Mouse (Mus musculus) spleen, adult 2 months (tissue): ENCODE data around the gene Tomm40.

Source experiments
- CTCF ChIP-seq: fragments of 200-500 bp; IDR thresholded peaks from 2 replicates; pipeline ENCODE4 v1.5.1; 2011; ENCODE audit warnings: mild to moderate bottlenecking, inconsistent platforms; ENCODE audit not compliant: insufficient read depth, insufficient read length, insufficient replicate concordance; ENCODE audit errors: extremely low read depth
- POLR2A ChIP-seq: fragments of 200-500 bp; IDR thresholded peaks from 2 replicates; pipeline ENCODE4 v1.6.1; 2011; ENCODE audit warnings: low read depth, low read length, inconsistent platforms

DNA sequence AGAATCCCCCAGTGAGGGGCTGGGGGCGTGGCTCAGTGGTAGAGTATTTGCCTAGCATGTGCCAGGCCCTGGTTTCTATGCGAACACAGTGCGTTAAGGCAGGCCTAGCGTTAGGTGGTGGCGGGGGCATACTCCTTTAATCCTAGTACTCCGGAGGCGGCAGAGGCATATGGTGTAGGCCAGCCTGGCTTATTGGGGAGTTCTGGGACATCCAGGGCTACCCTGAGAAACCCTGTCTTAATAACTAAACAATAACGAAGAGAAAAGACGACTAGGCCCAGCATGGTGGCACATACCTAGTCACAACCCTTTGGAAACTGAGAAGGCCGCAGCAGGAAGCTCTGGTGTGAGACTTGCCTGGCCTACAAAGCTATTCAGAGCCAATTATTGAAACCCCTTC lies 27.1 kb downstream of the Tomm40 start:
- TF ChIP-seq POLR2A (no peak), CTCF (no peak)
